Mouse (Mus musculus) CH12.LX (cell line): ENCODE data around the gene Ccdc51. TPM values are rescaled to one million over a fixed set of nuclear protein-coding genes. Genes with fewer than 3 reads are reported as not detected.

Source experiments
- DNase-seq: peaks from one replicate; pipeline ENCODE4 v3.0.0-alpha.2; 2013; ENCODE audit errors: extremely low read depth
- H3K27ac ChIP-seq: 2 replicates; pipeline ENCODE4 v1.5.1; 2012; ENCODE audit warnings: low read depth, mild to moderate bottlenecking, control low read depth, moderate library complexity; ENCODE audit not compliant: insufficient read depth
- H3K27me3 ChIP-seq: replicated peaks from 2 replicates; pipeline ENCODE3; 2012; ENCODE audit warnings: inconsistent platforms
- H3K36me3 ChIP-seq, 2 experiments: replicated peaks in 1 of 2; 2 replicates each; pipeline versions ENCODE3 to v1.6.1; 2012; ENCODE audit warnings: inconsistent platforms in 1 of 2, low read length in 1 of 2, mild to moderate bottlenecking in 1 of 2, mixed read lengths in 1 of 2, moderate library complexity in 1 of 2; ENCODE audit not compliant: control insufficient read depth in 1 of 2, insufficient read depth in 1 of 2
- H3K4me1 ChIP-seq, 2 experiments: 2 replicates each; pipeline ENCODE4 v1.6.1; 2012; ENCODE audit warnings: inconsistent platforms in 1 of 2, moderate library complexity in 1 of 2; ENCODE audit not compliant: insufficient read depth in 2 of 2, control insufficient read depth in 1 of 2
- H3K4me2 ChIP-seq: 2 replicates; pipeline ENCODE4 v1.6.1; 2012; ENCODE audit warnings: low read depth, mild to moderate bottlenecking, control low read depth; ENCODE audit not compliant: poor library complexity, insufficient read depth, severe bottlenecking
- H3K4me3 ChIP-seq, 3 experiments: fragments of 150-350 bp in 1 of 3; sonication (generic) in 1 of 3; replicated peaks in 1 of 3; 2 replicates each; pipeline versions ENCODE3 to v1.5.1; 2011 to 2012; ENCODE audit warnings: low read depth in 2 of 3, low read length in 2 of 3, mild to moderate bottlenecking in 2 of 3, moderate library complexity in 2 of 3, control low read depth in 1 of 3, improper control_type of control experiment in 1 of 3, inconsistent platforms in 1 of 3, mixed read lengths in 1 of 3; ENCODE audit not compliant: poor library complexity in 1 of 3
- H3K79me2 ChIP-seq: replicated peaks from 2 replicates; pipeline ENCODE4 v1.6.1; 2012; ENCODE audit warnings: mild to moderate bottlenecking, moderate library complexity; ENCODE audit not compliant: control insufficient read depth, poor library complexity, insufficient read depth, severe bottlenecking; ENCODE audit errors: extremely low read depth
- H3K9ac ChIP-seq: 2 replicates; pipeline ENCODE4 v1.6.1; 2012; ENCODE audit warnings: low read depth, mild to moderate bottlenecking, control low read depth, moderate library complexity; ENCODE audit not compliant: insufficient read depth
- H3K9me3 ChIP-seq: replicated peaks from 2 replicates; pipeline ENCODE3; 2012; ENCODE audit warnings: low read length, inconsistent platforms, mixed read lengths
- BHLHE40 ChIP-seq: IDR thresholded peaks from 2 replicates; pipeline ENCODE4 v1.6.1; 2011; ENCODE audit warnings: mild to moderate bottlenecking, low read depth, low read length, improper control_type of control experiment
- CHD1 ChIP-seq: IDR thresholded peaks from 2 replicates; pipeline ENCODE4 v1.6.1; 2012; ENCODE audit warnings: low read depth, low read length, improper control_type of control experiment, inconsistent platforms
- CHD2 ChIP-seq: IDR thresholded peaks from 2 replicates; pipeline ENCODE4 v1.6.1; 2011; ENCODE audit warnings: low read length, improper control_type of control experiment
- CTCF ChIP-seq, 2 experiments: IDR thresholded peaks in 1 of 2; conservative IDR thresholded peaks in 1 of 2; 2 replicates each; pipeline ENCODE4 v1.5.1; 2011 to 2012; ENCODE audit warnings: low read depth in 2 of 2, low read length in 2 of 2, improper control_type of control experiment in 1 of 2, inconsistent platforms in 1 of 2, mild to moderate bottlenecking in 1 of 2, moderate library complexity in 1 of 2
- E2F4 ChIP-seq: IDR thresholded peaks from 2 replicates; pipeline ENCODE4 v1.6.1; 2011; ENCODE audit warnings: low read depth, low read length, improper control_type of control experiment; ENCODE audit not compliant: insufficient replicate concordance
- EP300 ChIP-seq: IDR thresholded peaks from 2 replicates; pipeline ENCODE4 v1.6.1; 2011; ENCODE audit warnings: low read length, improper control_type of control experiment
- ETS1 ChIP-seq: conservative IDR thresholded peaks from 2 replicates; pipeline ENCODE4 v1.6.1; 2012; ENCODE audit warnings: low read depth, mild to moderate bottlenecking, inconsistent platforms, low read length, improper control_type of control experiment, moderate library complexity
- GABPA ChIP-seq: IDR thresholded peaks from 2 replicates; pipeline ENCODE4 v1.6.1; 2012; ENCODE audit warnings: low read depth, low read length, improper control_type of control experiment, inconsistent platforms; ENCODE audit not compliant: insufficient replicate concordance
- HCFC1 ChIP-seq: IDR thresholded peaks from 2 replicates; pipeline ENCODE4 v1.6.1; 2012; ENCODE audit warnings: low read depth, mild to moderate bottlenecking, inconsistent platforms, low read length, improper control_type of control experiment
- IRF4 ChIP-seq: IDR thresholded peaks from 2 replicates; pipeline ENCODE4 v1.6.1; 2014; ENCODE audit warnings: low read depth, mild to moderate bottlenecking, inconsistent platforms, low read length, improper control_type of control experiment
- JUN ChIP-seq: IDR thresholded peaks from 2 replicates; pipeline ENCODE4 v1.6.1; 2011; ENCODE audit warnings: low read depth, mild to moderate bottlenecking, low read length, improper control_type of control experiment, moderate library complexity; ENCODE audit not compliant: insufficient read depth
- JUND ChIP-seq: conservative IDR thresholded peaks from 2 replicates; pipeline ENCODE4 v1.6.1; 2011; ENCODE audit warnings: low read depth, low read length, improper control_type of control experiment
- KAT2A ChIP-seq: IDR thresholded peaks from 2 replicates; pipeline ENCODE4 v1.6.1; 2012; ENCODE audit warnings: low read length, improper control_type of control experiment, inconsistent platforms; ENCODE audit not compliant: insufficient replicate concordance
- MAZ ChIP-seq: IDR thresholded peaks from 2 replicates; pipeline ENCODE4 v1.6.1; 2012; ENCODE audit warnings: low read depth, mild to moderate bottlenecking, inconsistent platforms, low read length, improper control_type of control experiment, moderate library complexity
- MEF2A ChIP-seq: IDR thresholded peaks from 2 replicates; pipeline ENCODE4 v1.6.1; 2014; ENCODE audit warnings: low read depth, mild to moderate bottlenecking, inconsistent platforms, low read length, improper control_type of control experiment, borderline replicate concordance
- MYC ChIP-seq: IDR thresholded peaks from 2 replicates; pipeline ENCODE4 v1.6.1; 2011; ENCODE audit warnings: low read depth, mild to moderate bottlenecking, improper control_type of control experiment, low read length
- NRF1 ChIP-seq: IDR thresholded peaks from 2 replicates; pipeline ENCODE4 v1.6.1; 2014; ENCODE audit warnings: low read depth, mild to moderate bottlenecking, inconsistent platforms, low read length, improper control_type of control experiment, moderate library complexity
- PAX5 ChIP-seq: IDR thresholded peaks from 2 replicates; pipeline ENCODE4 v1.6.1; 2012; ENCODE audit warnings: low read length, inconsistent platforms, mixed read lengths
- POLR2A ChIP-seq: IDR thresholded peaks from 2 replicates; pipeline ENCODE4 v1.6.1; 2011; ENCODE audit warnings: low read depth, mild to moderate bottlenecking, improper control_type of control experiment, low read length
- POLR2AphosphoS2 ChIP-seq: IDR thresholded peaks from 2 replicates; pipeline ENCODE4 v1.6.1; 2011; ENCODE audit warnings: low read depth, low read length, improper control_type of control experiment
- RAD21 ChIP-seq: IDR thresholded peaks from 2 replicates; pipeline ENCODE4 v1.6.1; 2011; ENCODE audit warnings: low read depth, mild to moderate bottlenecking, low read length, improper control_type of control experiment, moderate library complexity
- SMC3 ChIP-seq: IDR thresholded peaks from 2 replicates; pipeline ENCODE4 v1.6.1; 2011; ENCODE audit warnings: low read depth, low read length, improper control_type of control experiment
- TBP ChIP-seq: conservative IDR thresholded peaks from 2 replicates; pipeline ENCODE4 v1.6.1; 2011; ENCODE audit warnings: low read depth, low read length, improper control_type of control experiment
- TCF12 ChIP-seq: IDR thresholded peaks from 2 replicates; pipeline ENCODE4 v1.6.1; 2014; ENCODE audit warnings: low read depth, mild to moderate bottlenecking, inconsistent platforms, low read length, improper control_type of control experiment
- UBTF ChIP-seq: IDR thresholded peaks from 2 replicates; pipeline ENCODE4 v1.6.1; 2012; ENCODE audit warnings: low read depth, mild to moderate bottlenecking, inconsistent platforms, low read length, improper control_type of control experiment, moderate library complexity
- USF1 ChIP-seq: IDR thresholded peaks from 2 replicates; pipeline ENCODE4 v1.6.1; 2014; ENCODE audit warnings: low read depth, mild to moderate bottlenecking, inconsistent platforms, low read length, improper control_type of control experiment
- USF2 ChIP-seq: conservative IDR thresholded peaks from 2 replicates; pipeline ENCODE4 v1.6.1; 2011; ENCODE audit warnings: low read depth, low read length, improper control_type of control experiment
- ZKSCAN1 ChIP-seq: IDR thresholded peaks from 2 replicates; pipeline ENCODE4 v1.6.1; 2012; ENCODE audit warnings: low read depth, inconsistent platforms, low read length, improper control_type of control experiment, borderline replicate concordance
- dilution Hi-C: fragments of 300-500 bp; cut with MboI; formaldehyde crosslinking; loops from 2 replicates; pipeline ENCODE4 v1.14.3; 2020; ENCODE audit warnings: low sequenced_read_pairs; ENCODE audit not compliant: extremely low pct_unique_long_range_greater_than_20kb, extremely low pct_ligation_motif_present
- in situ Hi-C: fragments of 300-500 bp; cut with MboI; formaldehyde crosslinking; loops from 3 replicates; pipeline ENCODE4 v1.14.3; 2019; ENCODE audit warnings: low sequenced_read_pairs, low pct_ligation_motif_present, low pct_unique_long_range_greater_than_20kb, mixed read lengths
- polyA plus RNA-seq: library from polyadenylated mRNA; unstranded; fragments of >175 nt; gene quantifications from 2 replicates; pipeline ENCODE4 v1.2.1, GENCODE M21; 2012; ENCODE audit warnings: low read depth; ENCODE audit not compliant: insufficient read length
- total RNA-seq, 2 experiments: library from RNA; depleted of rRNA; stranded (reverse); fragments of 300-350 nt in 1 of 2; fragments of >200 nt in 1 of 2; gene quantifications; 2 replicates each; pipeline ENCODE4 v1.2.3; 2012 to 2014

Ccdc51 gene
- total and polyA plus RNA-seq, 3 experiments, result 7.6 to 18.2 (median 16.2) TPM

GRCm38 (mm10) chr9:109055271-109056030, 26.8 kb upstream of the Ccdc51 start (continued):
- TF ChIP-seq ZKSCAN1, result no peak

GRCm38 (mm10) chr9:109056081-109056690, 26.1 kb upstream of the Ccdc51 start:
- Histone ChIP-seq H3K4me3 (peak overlapping the region in 1 of 3 experiments; percentile 8), H3K27ac (peak overlapping the region; percentile 3), H3K9ac (0 out of 2 replicates have a peak overlapping the region, but pooled peaks have one; percentile 60), H3K9me3 (no peaks in the 10 kb centered on the region), H3K4me1 (peaks cover 42 to 76% of the 10 kb centered on the region in 2 experiments), H3K4me2 (peak overlapping the region; percentile 88), H3K36me3 (peaks cover 35 to 53% of the 10 kb centered on the region in 2 experiments), H3K79me2 (peaks cover 57% of the 10 kb centered on the region), H3K27me3 (no peaks in the 10 kb centered on the region)
- dilution Hi-C loops, result no loop called here
- no peak for TF ChIP-seq GABPA
- no peak for TF ChIP-seq CHD2
- TF ChIP-seq TBP, result no peak
- no peak for TF ChIP-seq JUN
- no peak for TF ChIP-seq USF2
- TF ChIP-seq ETS1, result no peak
- no peak for TF ChIP-seq POLR2AphosphoS2
- no peak for TF ChIP-seq HCFC1
- TF ChIP-seq RAD21, result no peak
- TF ChIP-seq TCF12, result no peak
- TF ChIP-seq PAX5, result no peak
- TF ChIP-seq MYC, result no peak
- TF ChIP-seq IRF4, result no peak
- TF ChIP-seq MAZ, result no peak
- TF ChIP-seq E2F4, result no peak
- DNase-seq, result no peak
- in situ Hi-C loops, result no loop called here

GRCm38 (mm10) chr9:109056916-109057315, 25.4 kb upstream of the Ccdc51 start:
- dilution Hi-C loops (no loop called here), in situ Hi-C loops (no loop called here)
- H3K9ac ChIP-seq, result no peak overlapping the region
- peaks cover 38 to 58% of the 10 kb centered on the region in 2 experiments for H3K36me3 ChIP-seq
- H3K27ac ChIP-seq, result no peak overlapping the region; the same call in 1 of the 2 replicates
- H3K4me3 ChIP-seq, result peak overlapping the region in 1 of 3 experiments; percentile 46
- DNase-seq, result no peak
- no peaks in the 10 kb centered on the region for H3K27me3 ChIP-seq
- peak overlapping the region; percentile 55 for H3K4me2 ChIP-seq
- H3K4me1 ChIP-seq, result peaks cover 42 to 76% of the 10 kb centered on the region in 2 experiments
- TF ChIP-seq USF2, result no peak
- no peak for TF ChIP-seq NRF1
- TF ChIP-seq TBP, result no peak
- TF ChIP-seq CHD1, result no peak
- TF ChIP-seq EP300, result no peak
- no peak for TF ChIP-seq BHLHE40
- TF ChIP-seq TCF12, result no peak
- TF ChIP-seq RAD21, result no peak
- TF ChIP-seq UBTF, result no peak
- no peak for TF ChIP-seq POLR2A
- no peak for TF ChIP-seq USF1
- no peak for TF ChIP-seq MYC
- no peak for TF ChIP-seq MEF2A
- TF ChIP-seq JUND, result no peak
- no peak for TF ChIP-seq CTCF (conservative IDR thresholded peaks at IDR 0.05 in 1 of 2, IDR thresholded peaks at IDR 0.05 in 1 of 2; ENCODE audit: low read depth in 2 of 2, low read length in 2 of 2)
- no peak for TF ChIP-seq HCFC1
- TF ChIP-seq KAT2A, result no peak
- no peak for TF ChIP-seq SMC3
- H3K79me2 ChIP-seq, result peaks cover 55% of the 10 kb centered on the region
- H3K9me3 ChIP-seq, result no peaks in the 10 kb centered on the region
